Mouse (Mus musculus) kidney, adult 18-20 months (tissue): Measurements from ENCODE around the gene Trim38.

Experiments
- DNase-seq: peaks from one replicate; pipeline ENCODE4 v3.0.0; 2021

Gene Trim38

GRCm38 (mm10) chr13:23839308-23839707 lies 69.6 kb downstream of the Trim38 start, which contains the start of gene Slc17a3:
Gene Slc17a3, plus strand, starts transcription at chr13:23839434.
- DNase-seq = peak; percentile 59
